Mouse (Mus musculus): ENCODE data around the gene Apobec4. TPM values are rescaled to one million over a fixed set of nuclear protein-coding genes. Genes with fewer than 3 reads are reported as not detected.

Gene Apobec4
- not detected in 2 replicates for polyA plus RNA-seq (2012; ENCODE audit: insufficient read depth, insufficient read length, low replicate concordance, missing spikeins)

DNA sequence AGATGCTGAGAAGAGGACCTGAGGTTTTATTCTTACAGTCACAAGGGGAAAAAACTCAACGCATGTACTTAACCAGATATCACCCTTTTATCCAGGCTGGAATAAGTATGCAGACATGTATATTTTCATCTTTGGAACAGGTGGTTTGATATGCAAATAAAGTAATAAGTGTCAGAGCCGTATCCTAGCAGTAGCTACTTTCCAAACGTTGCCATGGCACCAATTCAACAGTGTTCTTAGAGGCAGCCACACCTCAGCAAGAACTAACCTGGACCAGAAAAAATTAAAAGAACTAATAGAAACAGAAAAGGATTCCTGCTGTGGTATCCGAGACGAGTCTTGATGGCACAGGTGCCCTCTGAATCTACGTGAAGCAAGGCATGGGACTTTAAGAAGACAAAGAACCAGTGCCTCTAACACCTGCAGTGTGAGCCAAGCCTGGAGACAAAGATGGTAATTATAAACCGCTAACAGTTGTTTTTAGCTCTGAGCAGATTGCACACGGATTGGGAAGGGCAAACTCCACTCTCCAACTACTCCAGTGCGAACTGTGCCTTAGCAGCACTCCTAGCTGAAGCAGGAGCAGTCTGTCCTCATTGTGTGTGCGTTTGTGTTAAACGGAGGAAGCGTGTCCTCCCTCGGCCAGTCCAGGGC is at the start of gene Apobec4:
Gene Apobec4 (plus strand): TSS at position 240 of the 654 bp plus-strand sequence.
- Histone ChIP-seq H3K4me1 (ENCODE audit: control insufficient read depth, insufficient read depth, low read length) (peaks cover 19% of the 10 kb centered on the region), H3K4me3 (ENCODE audit: insufficient read depth, low read depth, low read length) (no peak within 1 kb of the TSS; the same call in 1 of the 2 replicates), H3K27ac (ENCODE audit: insufficient read depth, low read depth, low read length) (peak within 1 kb of the TSS; percentile 84)
- TF ChIP-seq CTCF (IDR thresholded peaks at IDR 0.05; ENCODE audit: insufficient read depth, low read depth, low read length), result no peak
- TF ChIP-seq POLR2A (IDR thresholded peaks at IDR 0.05; ENCODE audit: insufficient read depth, low read depth, low read length), result no peak
- WGBS, result 21% methylated on average over 13 of the region's 13 CpGs

GRCm38 (mm10) chr1:152701066-152701465 is 49.3 kb upstream of the Apobec4 start:
- no peaks in the 10 kb centered on the region for H3K4me1 ChIP-seq (ENCODE audit: control insufficient read depth, insufficient read depth, low read length)
- 83% methylated on average over 5 of the region's 5 CpGs for WGBS
- H3K4me3 ChIP-seq (ENCODE audit: insufficient read depth, low read depth, low read length), result no peak overlapping the region
- H3K27ac ChIP-seq (ENCODE audit: insufficient read depth, low read depth, low read length), result no peak overlapping the region
- no peak for TF ChIP-seq POLR2A (IDR thresholded peaks at IDR 0.05; ENCODE audit: insufficient read depth, low read depth, low read length)
- TF ChIP-seq CTCF (IDR thresholded peaks at IDR 0.05; ENCODE audit: insufficient read depth, low read depth, low read length), result no peak

DNA sequence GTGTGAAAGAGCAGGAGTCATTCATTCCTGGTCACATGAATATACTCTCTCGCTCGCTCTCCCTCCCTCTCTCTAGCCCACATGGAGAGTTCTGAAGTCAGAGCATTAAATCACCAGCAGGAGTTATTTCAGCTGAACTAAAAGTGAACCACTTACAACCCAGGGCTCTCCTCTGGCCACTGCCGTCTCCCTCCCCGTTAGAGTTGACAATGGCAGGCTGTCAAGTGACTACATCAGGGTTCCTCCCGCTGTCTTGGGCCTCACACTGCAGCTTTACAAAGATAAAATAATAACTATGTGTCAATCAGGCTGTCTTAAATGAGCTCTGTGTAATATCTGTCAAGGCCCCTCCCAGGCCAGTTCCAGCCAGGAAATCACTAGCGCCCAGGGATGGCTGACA is 47.4 kb upstream of the Apobec4 start:
- H3K4me1 ChIP-seq (ENCODE audit: control insufficient read depth, insufficient read depth, low read length), result no peaks in the 10 kb centered on the region
- TF ChIP-seq POLR2A (IDR thresholded peaks at IDR 0.05; ENCODE audit: insufficient read depth, low read depth, low read length) (no peak), CTCF (IDR thresholded peaks at IDR 0.05; ENCODE audit: insufficient read depth, low read depth, low read length) (no peak)
- no peak overlapping the region for H3K27ac ChIP-seq (ENCODE audit: insufficient read depth, low read depth, low read length)
- 60% methylated on average over 6 of the region's 6 CpGs for WGBS
- no peak overlapping the region for H3K4me3 ChIP-seq (ENCODE audit: insufficient read depth, low read depth, low read length)

- no peak for TF ChIP-seq CTCF (IDR thresholded peaks at IDR 0.05; ENCODE audit: insufficient read depth, low read depth, low read length)
- TF ChIP-seq POLR2A (IDR thresholded peaks at IDR 0.05; ENCODE audit: insufficient read depth, low read depth, low read length), result no peak
- WGBS, result 69% methylated on average over 6 of the region's 6 CpGs
- no peaks in the 10 kb centered on the region for H3K4me1 ChIP-seq (ENCODE audit: control insufficient read depth, insufficient read depth, low read length)
- H3K4me3 ChIP-seq (ENCODE audit: insufficient read depth, low read depth, low read length), result no peak overlapping the region
- H3K27ac ChIP-seq (ENCODE audit: insufficient read depth, low read depth, low read length), result no peak overlapping the region
These were observed 46.4 kb upstream of the Apobec4 start for GRCm38 (mm10) chr1:152703941-152704340.

DNA sequence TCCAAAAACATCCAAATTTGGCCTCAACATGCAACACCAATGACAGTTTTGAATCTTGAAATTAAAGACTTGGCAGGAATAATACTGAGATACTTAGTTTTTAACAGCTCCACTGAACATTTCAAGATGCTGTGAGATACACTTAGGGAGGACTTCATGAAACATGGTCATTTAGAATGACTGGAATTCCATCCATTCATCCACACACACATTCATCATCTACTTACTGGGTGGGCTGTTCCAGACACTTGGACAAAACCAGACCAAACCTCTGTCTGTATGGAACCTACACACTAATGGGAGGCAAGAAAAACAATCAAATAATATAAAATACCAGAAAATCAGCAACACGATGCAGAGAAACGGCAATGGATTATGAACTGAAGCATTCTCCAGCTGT is 42.8 kb upstream of the Apobec4 start:
- 93% methylated on average over 2 of the region's 2 CpGs for WGBS
- Histone ChIP-seq H3K4me1 (ENCODE audit: control insufficient read depth, insufficient read depth, low read length) (no peaks in the 10 kb centered on the region), H3K4me3 (ENCODE audit: insufficient read depth, low read depth, low read length) (no peak overlapping the region), H3K27ac (ENCODE audit: insufficient read depth, low read depth, low read length) (no peak overlapping the region)
- TF ChIP-seq POLR2A (IDR thresholded peaks at IDR 0.05; ENCODE audit: insufficient read depth, low read depth, low read length) (no peak), CTCF (IDR thresholded peaks at IDR 0.05; ENCODE audit: insufficient read depth, low read depth, low read length) (no peak)

GRCm38 (mm10) chr1:152711037-152711436 is 39.3 kb upstream of the Apobec4 start:
- 79% methylated on average over 4 of the region's 4 CpGs for WGBS

DNA sequence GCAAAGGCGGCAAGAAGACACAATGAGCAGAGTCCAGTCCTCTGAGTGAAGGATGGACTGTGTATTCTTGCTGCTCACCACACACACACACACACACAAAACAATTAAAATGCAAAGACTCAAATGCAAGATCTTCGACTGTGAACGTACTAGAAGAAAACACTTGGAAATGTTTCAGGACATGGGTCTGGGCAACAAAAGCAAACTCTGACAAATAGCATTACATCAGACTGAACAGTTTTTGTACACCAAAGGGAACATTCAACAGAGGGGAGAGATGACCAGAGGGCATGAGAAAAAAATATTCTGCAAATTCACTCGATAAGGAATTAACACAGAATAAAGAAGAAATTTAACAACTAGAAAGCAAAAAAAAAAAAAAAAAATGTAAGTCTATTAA is 36.4 kb upstream of the Apobec4 start:
- H3K4me1 ChIP-seq (ENCODE audit: control insufficient read depth, insufficient read depth, low read length), result peaks cover 8% of the 10 kb centered on the region
- 49% methylated on average over 4 of the region's 4 CpGs for WGBS

More at GRCm38 (mm10) chr1:152711037-152711436, 39.3 kb upstream of the Apobec4 start:
- no peaks in the 10 kb centered on the region for H3K4me1 ChIP-seq (ENCODE audit: control insufficient read depth, insufficient read depth, low read length)
- TF ChIP-seq CTCF (IDR thresholded peaks at IDR 0.05; ENCODE audit: insufficient read depth, low read depth, low read length) (no peak), POLR2A (IDR thresholded peaks at IDR 0.05; ENCODE audit: insufficient read depth, low read depth, low read length) (no peak)
- H3K27ac ChIP-seq (ENCODE audit: insufficient read depth, low read depth, low read length), result no peak overlapping the region
- H3K4me3 ChIP-seq (ENCODE audit: insufficient read depth, low read depth, low read length), result no peak overlapping the region

DNA sequence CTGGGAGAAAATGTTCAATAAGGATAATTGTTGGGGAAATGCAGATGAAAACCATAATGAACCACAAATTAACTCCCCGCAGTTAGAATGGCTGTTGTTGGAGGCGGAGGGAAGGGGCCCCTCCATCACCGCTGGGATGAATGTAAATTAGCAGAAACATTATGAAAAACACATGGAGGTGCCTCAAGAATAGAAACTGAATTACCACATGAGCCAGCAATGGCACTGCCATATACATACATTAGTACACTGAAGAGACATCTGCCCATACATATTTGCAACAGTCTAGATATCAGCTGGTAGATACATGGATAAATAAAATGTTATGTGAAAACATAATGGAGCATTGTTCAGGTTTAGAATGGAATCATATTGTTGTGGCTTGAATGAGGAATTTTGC is 35.9 kb upstream of the Apobec4 start:
- Histone ChIP-seq H3K27ac (ENCODE audit: insufficient read depth, low read depth, low read length) (no peak overlapping the region), H3K4me3 (ENCODE audit: insufficient read depth, low read depth, low read length) (no peak overlapping the region), H3K4me1 (ENCODE audit: control insufficient read depth, insufficient read depth, low read length) (peaks cover 10% of the 10 kb centered on the region)
- TF ChIP-seq CTCF (IDR thresholded peaks at IDR 0.05; ENCODE audit: insufficient read depth, low read depth, low read length) (no peak), POLR2A (IDR thresholded peaks at IDR 0.05; ENCODE audit: insufficient read depth, low read depth, low read length) (no peak)
- 59% methylated on average over 3 of the region's 3 CpGs for WGBS

More for the DNA sequence above, 36.4 kb upstream of the Apobec4 start:
- TF ChIP-seq CTCF (IDR thresholded peaks at IDR 0.05; ENCODE audit: insufficient read depth, low read depth, low read length) (no peak), POLR2A (IDR thresholded peaks at IDR 0.05; ENCODE audit: insufficient read depth, low read depth, low read length) (no peak)
- no peak overlapping the region for H3K4me3 ChIP-seq (ENCODE audit: insufficient read depth, low read depth, low read length)
- H3K27ac ChIP-seq (ENCODE audit: insufficient read depth, low read depth, low read length), result no peak overlapping the region

GRCm38 (mm10) chr1:152717329-152717728 is 33.0 kb upstream of the Apobec4 start:
- H3K4me3 ChIP-seq (ENCODE audit: insufficient read depth, low read depth, low read length), result no peak overlapping the region
- TF ChIP-seq CTCF (IDR thresholded peaks at IDR 0.05; ENCODE audit: insufficient read depth, low read depth, low read length) (no peak), POLR2A (IDR thresholded peaks at IDR 0.05; ENCODE audit: insufficient read depth, low read depth, low read length) (no peak)
- peaks cover 10% of the 10 kb centered on the region for H3K4me1 ChIP-seq (ENCODE audit: control insufficient read depth, insufficient read depth, low read length)
- 45% methylated on average over 1 of the region's 1 CpGs for WGBS
- no peak overlapping the region for H3K27ac ChIP-seq (ENCODE audit: insufficient read depth, low read depth, low read length)
